Mouse (Mus musculus) MEL (cell line): Measurements from ENCODE around the gene Prkag1. TPM values are rescaled to one million over a fixed set of nuclear protein-coding genes. Genes with fewer than 3 reads are reported as not detected.

Experiments
- DNase-seq: peaks from one replicate; pipeline ENCODE4 v3.0.0; 2011; ENCODE audit warnings: low read depth, low spot score
- H3K27ac ChIP-seq: 2 replicates; pipeline ENCODE4 v1.5.1; 2012; ENCODE audit warnings: low read depth, mild to moderate bottlenecking, control low read depth, low read length, moderate library complexity; ENCODE audit not compliant: control insufficient read depth
- H3K27me3 ChIP-seq, 2 experiments: fragments of 150-350 bp in 1 of 2; sonication (generic) in 1 of 2; 2 replicates each; pipeline ENCODE4 v1.6.1; 2012; ENCODE audit warnings: low read length in 2 of 2, mild to moderate bottlenecking in 2 of 2, improper control_type of control experiment in 1 of 2, moderate library complexity in 1 of 2; ENCODE audit not compliant: insufficient read depth in 2 of 2, control insufficient read depth in 1 of 2
- H3K36me3 ChIP-seq, 2 experiments: 2 replicates each; pipeline ENCODE4 v1.6.1; 2012 to 2014; ENCODE audit warnings: low read length in 2 of 2, improper control_type of control experiment in 1 of 2, inconsistent platforms in 1 of 2, mild to moderate bottlenecking in 1 of 2; ENCODE audit not compliant: insufficient read depth in 2 of 2, control insufficient read depth in 1 of 2
- H3K4me1 ChIP-seq, 2 experiments: fragments of 150-350 bp in 1 of 2; sonication (generic) in 1 of 2; 2 replicates each; pipeline ENCODE4 v1.6.1; 2012; ENCODE audit warnings: low read length in 2 of 2, improper control_type of control experiment in 1 of 2, mild to moderate bottlenecking in 1 of 2; ENCODE audit not compliant: insufficient read depth in 2 of 2, control insufficient read depth in 1 of 2
- H3K4me3 ChIP-seq, 2 experiments: fragments of 150-350 bp in 1 of 2; sonication (generic) in 1 of 2; 2 replicates each; pipeline ENCODE4 v1.5.1; 2012; ENCODE audit warnings: low read depth in 2 of 2, low read length in 2 of 2, mild to moderate bottlenecking in 2 of 2, moderate library complexity in 2 of 2, control low read depth in 1 of 2, improper control_type of control experiment in 1 of 2; ENCODE audit not compliant: control insufficient read depth in 1 of 2, insufficient read depth in 1 of 2
- H3K79me2 ChIP-seq: 2 replicates; pipeline ENCODE4 v1.6.1; 2012; ENCODE audit warnings: mild to moderate bottlenecking, low read length, moderate library complexity; ENCODE audit not compliant: control insufficient read depth, poor library complexity, insufficient read depth
- H3K9ac ChIP-seq: 2 replicates; pipeline ENCODE4 v1.6.1; 2012; ENCODE audit warnings: low read depth, mild to moderate bottlenecking, control low read depth, low read length, moderate library complexity; ENCODE audit not compliant: control insufficient read depth, poor library complexity, severe bottlenecking
- H3K9me3 ChIP-seq: fragments of 150-350 bp; sonication (generic); replicated peaks from 2 replicates; pipeline ENCODE4 v1.6.1; 2012; ENCODE audit warnings: mild to moderate bottlenecking, low read length, improper control_type of control experiment, moderate library complexity; ENCODE audit not compliant: insufficient read depth
- ELF1 ChIP-seq: IDR thresholded peaks from 2 replicates; pipeline ENCODE4 v1.6.1; 2014; ENCODE audit warnings: low read depth, mild to moderate bottlenecking, inconsistent platforms, low read length, improper control_type of control experiment, moderate library complexity
- EP300 ChIP-seq, 2 experiments: IDR thresholded peaks; 2 replicates each; pipeline ENCODE4 v1.6.1; 2011; ENCODE audit warnings: improper control_type of control experiment in 2 of 2, low read length in 2 of 2, low read depth in 1 of 2, mild to moderate bottlenecking in 1 of 2
- GABPA ChIP-seq: IDR thresholded peaks from 2 replicates; pipeline ENCODE4 v1.6.1; 2012; ENCODE audit warnings: low read depth, mild to moderate bottlenecking, inconsistent platforms, low read length, improper control_type of control experiment, moderate library complexity
- GATA1 ChIP-seq: IDR thresholded peaks from 2 replicates; pipeline ENCODE4 v1.6.1; 2011; ENCODE audit warnings: low read depth, low read length, improper control_type of control experiment
- HCFC1 ChIP-seq: IDR thresholded peaks from 2 replicates; pipeline ENCODE4 v1.6.1; 2012; ENCODE audit warnings: low read depth, mild to moderate bottlenecking, inconsistent platforms, low read length, improper control_type of control experiment, moderate library complexity
- KAT2A ChIP-seq: conservative IDR thresholded peaks from 2 replicates; pipeline ENCODE4 v1.6.1; 2012; ENCODE audit warnings: low read depth, low read length, improper control_type of control experiment, inconsistent platforms
- MAFK ChIP-seq: IDR thresholded peaks from 2 replicates; pipeline ENCODE4 v1.6.1; 2011; ENCODE audit warnings: low read depth, mild to moderate bottlenecking, low read length, improper control_type of control experiment, borderline replicate concordance
- MAX ChIP-seq: IDR thresholded peaks from 2 replicates; pipeline ENCODE4 v1.6.1; 2011; ENCODE audit warnings: low read length, improper control_type of control experiment
- MAZ ChIP-seq: IDR thresholded peaks from 2 replicates; pipeline ENCODE4 v1.6.1; 2012; ENCODE audit warnings: low read depth, mild to moderate bottlenecking, inconsistent platforms, low read length, improper control_type of control experiment
- MEF2A ChIP-seq: IDR thresholded peaks from 2 replicates; pipeline ENCODE4 v1.6.1; 2014; ENCODE audit warnings: low read depth, mild to moderate bottlenecking, inconsistent platforms, low read length, improper control_type of control experiment; ENCODE audit not compliant: poor library complexity, insufficient replicate concordance, severe bottlenecking; ENCODE audit errors: extremely low read depth
- MXI1 ChIP-seq: IDR thresholded peaks from 2 replicates; pipeline ENCODE4 v1.6.1; 2011; ENCODE audit warnings: mild to moderate bottlenecking, low read depth, low read length, improper control_type of control experiment
- MYC ChIP-seq: IDR thresholded peaks from 2 replicates; pipeline ENCODE4 v1.6.1; 2011; ENCODE audit warnings: low read depth, mild to moderate bottlenecking, low read length, improper control_type of control experiment, moderate library complexity
- NRF1 ChIP-seq: IDR thresholded peaks from 2 replicates; pipeline ENCODE4 v1.6.1; 2014; ENCODE audit warnings: low read depth, mild to moderate bottlenecking, inconsistent platforms, low read length, improper control_type of control experiment, moderate library complexity; ENCODE audit not compliant: poor library complexity, insufficient read depth, severe bottlenecking
- RAD21 ChIP-seq: IDR thresholded peaks from 2 replicates; pipeline ENCODE4 v1.6.1; 2011; ENCODE audit warnings: mild to moderate bottlenecking, low read depth, low read length, improper control_type of control experiment
- RCOR1 ChIP-seq: IDR thresholded peaks from 2 replicates; pipeline ENCODE4 v1.6.1; 2012; ENCODE audit warnings: low read depth, mild to moderate bottlenecking, inconsistent platforms, low read length, improper control_type of control experiment
- SIN3A ChIP-seq: IDR thresholded peaks from 2 replicates; pipeline ENCODE4 v1.6.1; 2012; ENCODE audit warnings: low read length, improper control_type of control experiment, inconsistent platforms
- TAL1 ChIP-seq: IDR thresholded peaks from 2 replicates; pipeline ENCODE4 v1.6.1; 2012; ENCODE audit warnings: mild to moderate bottlenecking, inconsistent platforms, low read length, moderate library complexity, mixed read lengths
- TBP ChIP-seq: IDR thresholded peaks from 2 replicates; pipeline ENCODE4 v1.8.0; 2011; ENCODE audit warnings: low read depth, low read length, improper control_type of control experiment
- polyA plus RNA-seq, 2 experiments: library from polyadenylated mRNA; stranded (reverse) in 1 of 2; unstranded in 1 of 2; fragments of >175 nt in 1 of 2; fragments of >200 nt in 1 of 2; gene quantifications; 2 replicates each; pipeline versions ENCODE4 v1.2.1 to v1.2.4; 2012; ENCODE audit warnings: low replicate concordance in 2 of 2, low read depth in 1 of 2; ENCODE audit not compliant: insufficient read length in 2 of 2, insufficient read depth in 1 of 2, missing spikeins in 1 of 2
- total RNA-seq: library from RNA; depleted of rRNA; stranded (reverse); fragments of 300-350 nt; gene quantifications from 2 replicates; pipeline ENCODE4 v1.2.3, GENCODE M21; 2012

The Prkag1 gene
- total and polyA plus RNA-seq, 3 experiments = 122 to 348 (median 141) TPM

- peaks cover 2 to 5% of the 10 kb centered on the region in 2 experiments; a peak in 2 of 4 replicates for H3K4me1 ChIP-seq
- H3K79me2 ChIP-seq = no peaks in the 10 kb centered on the region
- no peak overlapping the region for H3K27ac ChIP-seq
- H3K27me3 ChIP-seq = no peaks in the 10 kb centered on the region
- peaks cover 6 to 15% of the 10 kb centered on the region in 2 experiments for H3K36me3 ChIP-seq
- no peaks in the 10 kb centered on the region for H3K9me3 ChIP-seq
- H3K4me3 ChIP-seq = no peak overlapping the region
- DNase-seq = no peak
- H3K9ac ChIP-seq = no peak overlapping the region
- TF ChIP-seq MAX (no peak), GATA1 (no peak), TBP (no peak), GABPA (no peak), KAT2A (no peak), RAD21 (no peak), NRF1 (no peak), MXI1 (no peak), MAZ (no peak)
These were observed 6.4 kb upstream of the Prkag1 start for GRCm38 (mm10) chr15:98837743-98838103.

GRCm38 (mm10) chr15:98837006-98837742 lies 5.9 kb upstream of the Prkag1 start:
- DNase-seq = no peak
- Histone ChIP-seq H3K9ac (no peak overlapping the region), H3K4me1 (peaks cover 5 to 6% of the 10 kb centered on the region in 2 experiments; a peak in 2 of 4 replicates), H3K4me3 (no peak overlapping the region), H3K27me3 (no peaks in the 10 kb centered on the region), H3K27ac (no peak overlapping the region), H3K9me3 (no peaks in the 10 kb centered on the region), H3K36me3 (peaks cover 9 to 13% of the 10 kb centered on the region in 2 experiments), H3K79me2 (peaks cover under 1% of the 10 kb centered on the region; the same call in 1 of the 2 replicates)
- TF ChIP-seq TAL1 = peak; percentile 44
- TF ChIP-seq ELF1 = no peak

GRCm38 (mm10) chr15:98835291-98835690 lies 4.0 kb upstream of the Prkag1 start:
- Histone ChIP-seq H3K4me1 (peaks cover 5 to 8% of the 10 kb centered on the region in 2 experiments; a peak in 3 of 4 replicates), H3K9me3 (no peaks in the 10 kb centered on the region), H3K27ac (no peak overlapping the region), H3K4me3 (no peak overlapping the region), H3K27me3 (no peaks in the 10 kb centered on the region), H3K36me3 (peaks cover 10 to 13% of the 10 kb centered on the region in 2 experiments), H3K9ac (no peak overlapping the region), H3K79me2 (peaks cover 4% of the 10 kb centered on the region; the same call in 1 of the 2 replicates)
- DNase-seq = no peak
- TF ChIP-seq SIN3A (no peak), RCOR1 (no peak), MEF2A (no peak), ELF1 (no peak), MAFK (no peak), HCFC1 (no peak), MYC (no peak), EP300 (IDR thresholded peaks at IDR 0.05; ENCODE audit: low read depth in 1 of 2, low read length in 2 of 2) (no peak)
